Mouse (Mus musculus): ENCODE results near the gene Gm13288.
"Not testable (repeated sequence)": the region's sequence is repeated elsewhere in the genome, so short reads cannot be mapped to it uniquely, and the experiment has no call there.

Gm13288 gene

GRCm38 (mm10) chr4:88805231-88805630 lies at the start of gene Gm13288:
TSS of gene Gm13288 (plus strand) at chr4:88805531.
- not testable (repeated sequence) for DNase-seq

- peak; percentile 46 for DNase-seq
Measured at GRCm38 (mm10) chr4:88756581-88757513, 48.5 kb upstream of the Gm13288 start.

DNA sequence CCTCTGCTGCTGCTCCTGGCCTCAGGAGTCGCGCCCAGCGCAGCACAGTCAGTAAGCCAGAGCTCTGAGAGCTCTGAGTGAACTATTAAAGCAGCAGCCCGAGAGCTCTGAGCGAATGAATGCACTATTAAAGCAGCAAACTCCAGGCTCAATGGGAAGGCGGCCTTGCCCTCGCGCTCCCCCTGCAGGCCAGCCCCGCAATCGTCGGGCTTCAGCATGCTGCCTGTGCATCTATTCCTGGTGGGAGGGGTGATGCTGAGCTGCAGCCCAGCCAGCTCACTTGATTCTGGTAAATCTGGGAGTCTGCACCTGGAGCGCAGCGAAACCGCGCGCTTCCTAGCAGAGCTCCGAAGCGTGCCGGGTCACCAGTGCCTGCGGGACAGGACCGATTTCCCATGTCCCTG lies 47.7 kb upstream of the Gm13288 start:
- DNase-seq = peak; percentile 96

DNA sequence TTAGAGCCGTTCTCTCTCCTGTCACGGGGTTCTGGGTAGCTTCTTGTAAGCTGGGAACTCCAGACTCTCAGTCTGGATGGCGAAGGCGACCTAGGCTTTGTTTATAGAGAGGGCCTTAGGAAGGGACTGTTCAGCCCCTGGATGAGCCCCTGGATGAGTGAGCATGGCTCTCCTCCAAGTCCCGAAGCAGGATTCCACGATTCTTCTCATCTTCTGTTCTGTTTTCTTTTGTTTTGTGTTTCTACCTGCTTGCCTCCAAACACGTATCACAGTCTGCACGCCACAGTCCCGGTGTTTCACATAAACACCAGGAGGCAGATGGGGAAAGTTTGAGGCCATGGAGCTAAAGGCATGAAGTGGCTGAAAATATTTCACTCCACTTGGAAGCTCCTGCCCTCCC lies 46.6 kb upstream of the Gm13288 start:
- DNase-seq = peak; percentile 55

DNA sequence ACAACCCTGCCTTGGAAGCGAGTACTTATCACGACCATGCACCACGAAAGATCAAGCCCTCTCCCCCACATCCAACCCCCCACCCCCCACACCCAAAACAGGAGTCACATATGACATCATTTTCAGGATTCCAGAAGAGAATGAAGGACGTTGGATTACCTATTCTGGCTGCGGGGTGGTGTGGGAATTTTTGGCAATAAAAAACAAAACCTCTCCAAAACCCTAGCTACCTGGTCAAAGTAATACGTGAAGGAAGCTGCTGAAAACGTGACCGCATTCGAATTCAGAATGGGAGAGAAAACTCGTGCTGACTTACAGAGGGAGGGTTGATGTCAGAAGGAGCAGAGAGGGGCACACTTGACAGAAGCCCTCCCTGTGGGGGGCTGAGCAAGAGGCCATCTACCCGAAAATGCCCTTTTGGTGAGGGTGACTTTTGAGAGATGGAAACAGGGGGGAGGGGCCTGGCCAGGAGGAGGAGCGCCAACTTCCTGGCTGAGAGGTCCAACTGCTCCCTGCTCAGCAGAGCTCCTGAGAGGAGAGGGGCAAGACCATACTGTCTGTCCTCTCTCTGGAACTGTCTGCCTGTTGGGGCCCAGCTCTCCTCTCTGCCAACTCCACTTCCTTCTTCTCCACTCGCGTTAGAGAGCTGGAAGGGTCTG lies 45.6 kb upstream of the Gm13288 start, which contains the start of gene Gm13283:
TSS of gene Gm13283 (plus strand) at position 510 of the 659 bp plus-strand sequence.
- peak; percentile 81 for DNase-seq

GRCm38 (mm10) chr4:88760431-88760830 lies 44.9 kb upstream of the Gm13288 start:
- peak; percentile 80 for DNase-seq

- DNase-seq = peak; percentile 89
Measured at GRCm38 (mm10) chr4:88761776-88762175, 43.6 kb upstream of the Gm13288 start.

DNA sequence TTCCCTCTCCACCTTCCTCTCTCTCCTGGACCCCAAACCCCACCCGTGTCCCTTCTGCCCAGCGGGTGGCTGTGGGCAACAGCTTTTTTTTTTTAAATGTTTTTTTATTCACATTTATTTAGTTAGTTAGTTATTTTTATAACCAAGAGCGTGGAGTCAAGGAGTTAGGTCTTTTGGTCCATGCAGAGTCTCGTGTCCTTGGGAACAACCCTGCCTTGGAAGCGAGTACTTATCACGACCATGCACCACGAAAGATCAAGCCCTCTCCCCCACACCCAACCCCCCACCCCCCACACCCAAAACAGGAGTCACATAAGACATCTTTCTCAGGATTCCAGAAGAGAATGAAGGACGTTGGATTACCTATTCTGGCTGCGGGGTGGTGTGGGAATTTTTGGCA lies 43.0 kb upstream of the Gm13288 start:
- DNase-seq = peak; percentile 58

- peak; percentile 68 for DNase-seq
Measured at GRCm38 (mm10) chr4:88763384-88764018, 41.8 kb upstream of the Gm13288 start.

- DNase-seq = not testable (repeated sequence)
Measured at GRCm38 (mm10) chr4:88773534-88773933, 31.8 kb upstream of the Gm13288 start, which contains the start of gene Gm13290. TSS of gene Gm13290 (plus strand) at chr4:88773834.

DNA sequence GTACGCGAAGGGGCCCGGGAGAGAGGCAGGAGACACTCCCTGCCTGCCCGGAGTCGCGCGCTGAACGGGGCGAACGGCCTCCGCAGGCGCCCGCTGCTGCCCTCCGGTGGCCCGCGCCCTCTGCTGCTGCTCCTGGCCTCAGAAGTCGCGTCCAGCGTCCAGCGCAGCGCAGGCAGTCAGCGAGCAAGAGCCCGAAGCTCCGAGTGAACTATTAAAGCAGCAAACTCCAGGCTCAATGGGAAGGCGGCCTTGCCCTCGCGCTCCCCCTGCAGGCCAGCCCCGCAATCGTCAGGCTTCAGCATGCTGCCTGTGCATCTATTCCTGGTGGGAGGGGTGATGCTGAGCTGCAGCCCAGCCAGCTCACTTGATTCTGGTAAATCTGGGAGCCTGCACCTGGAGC lies 28.7 kb upstream of the Gm13288 start, which contains the start of gene Gm13289:
TSS of gene Gm13289 (plus strand) at position 301 of the 400 bp plus-strand sequence.
- DNase-seq = not testable (repeated sequence)

- DNase-seq = not testable (repeated sequence)
Measured at GRCm38 (mm10) chr4:88779550-88779949, 25.8 kb upstream of the Gm13288 start, which contains the start of gene Gm13272. TSS of gene Gm13272 (plus strand) at chr4:88779850.

GRCm38 (mm10) chr4:88780320-88780719 lies 25.0 kb upstream of the Gm13288 start:
- peak; percentile 44 for DNase-seq

DNA sequence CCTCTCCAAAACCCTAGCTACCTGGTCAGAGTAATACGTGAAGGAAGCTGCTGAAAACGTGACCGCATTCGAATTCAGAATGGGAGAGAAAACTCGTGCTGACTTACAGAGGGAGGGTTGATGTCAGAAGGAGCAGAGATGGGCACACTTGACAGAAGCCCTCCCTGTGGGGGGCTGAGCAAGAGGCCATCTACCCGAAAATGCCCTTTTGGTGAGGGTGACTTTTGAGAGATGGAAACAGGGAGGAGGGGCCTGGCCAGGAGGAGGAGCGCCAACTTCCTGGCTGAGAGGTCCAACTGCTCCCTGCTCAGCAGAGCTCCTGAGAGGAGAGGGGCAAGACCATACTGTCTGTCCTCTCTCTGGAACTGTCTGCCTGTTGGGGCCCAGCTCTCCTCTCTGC lies 23.5 kb upstream of the Gm13288 start, which contains the start of gene Ifnz:
TSS of gene Ifnz (plus strand) at position 301 of the 400 bp plus-strand sequence.
- not testable (repeated sequence) for DNase-seq

GRCm38 (mm10) chr4:88782335-88782734 lies 23.0 kb upstream of the Gm13288 start:
- DNase-seq = not testable (repeated sequence)

- DNase-seq = not testable (repeated sequence)
Measured at GRCm38 (mm10) chr4:88785409-88785808, 19.9 kb upstream of the Gm13288 start, which contains the start of gene Gm13276. TSS of gene Gm13276 (plus strand) at chr4:88785709.

GRCm38 (mm10) chr4:88788402-88788801 lies 16.9 kb upstream of the Gm13288 start, which contains the start of gene Gm13277:
TSS of gene Gm13277 (plus strand) at chr4:88788632.
- peak; percentile 75 for DNase-seq

DNA sequence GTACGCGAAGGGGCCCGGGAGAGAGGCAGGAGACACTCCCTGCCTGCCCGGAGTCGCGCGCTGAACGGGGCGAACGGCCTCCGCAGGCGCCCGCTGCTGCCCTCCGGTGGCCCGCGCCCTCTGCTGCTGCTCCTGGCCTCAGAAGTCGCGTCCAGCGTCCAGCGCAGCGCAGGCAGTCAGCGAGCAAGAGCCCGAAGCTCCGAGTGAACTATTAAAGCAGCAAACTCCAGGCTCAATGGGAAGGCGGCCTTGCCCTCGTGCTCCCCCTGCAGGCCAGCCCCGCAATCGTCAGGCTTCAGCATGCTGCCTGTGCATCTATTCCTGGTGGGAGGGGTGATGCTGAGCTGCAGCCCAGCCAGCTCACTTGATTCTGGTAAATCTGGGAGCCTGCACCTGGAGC lies 14.1 kb upstream of the Gm13288 start, which contains the start of gene Gm13278:
TSS of gene Gm13278 (plus strand) at position 301 of the 400 bp plus-strand sequence.
- not testable (repeated sequence) for DNase-seq

DNA sequence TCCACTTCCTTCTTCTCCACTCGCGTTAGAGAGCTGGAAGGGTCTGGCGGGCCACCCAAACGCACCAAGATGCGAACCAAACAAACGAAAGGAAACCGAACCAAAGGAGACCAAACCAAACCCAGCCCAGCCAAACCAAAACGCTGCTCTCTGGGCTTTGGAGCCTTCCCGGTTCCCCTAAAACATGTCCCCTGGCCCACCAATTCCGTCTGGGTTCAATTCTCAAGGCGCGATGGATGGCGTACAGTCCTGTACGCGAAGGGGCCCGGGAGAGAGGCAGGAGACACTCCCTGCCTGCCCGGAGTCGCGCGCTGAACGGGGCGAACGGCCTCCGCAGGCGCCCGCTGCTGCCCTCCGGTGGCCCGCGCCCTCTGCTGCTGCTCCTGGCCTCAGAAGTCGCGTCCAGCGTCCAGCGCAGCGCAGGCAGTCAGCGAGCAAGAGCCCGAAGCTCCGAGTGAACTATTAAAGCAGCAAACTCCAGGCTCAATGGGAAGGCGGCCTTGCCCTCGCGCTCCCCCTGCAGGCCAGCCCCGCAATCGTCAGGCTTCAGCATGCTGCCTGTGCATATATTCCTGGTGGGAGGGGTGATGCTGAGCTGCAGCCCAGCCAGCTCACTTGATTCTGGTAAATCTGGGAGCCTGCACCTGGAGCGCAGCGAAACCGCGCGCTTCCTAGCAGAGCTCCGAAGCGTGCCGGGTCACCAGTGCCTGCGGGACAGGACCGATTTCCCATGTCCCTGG lies 11.2 kb upstream of the Gm13288 start, which contains the start of gene Gm13275:
TSS of gene Gm13275 (plus strand) at position 552 of the 740 bp plus-strand sequence.
- DNase-seq = peak; percentile 82

- not testable (repeated sequence) for DNase-seq
Measured at GRCm38 (mm10) chr4:88797097-88797496, 8.2 kb upstream of the Gm13288 start, which contains the start of gene Gm13279. TSS of gene Gm13279 (plus strand) at chr4:88797397.

- not testable (repeated sequence) for DNase-seq
Measured at GRCm38 (mm10) chr4:88799365-88799764, 6.0 kb upstream of the Gm13288 start, which contains the start of gene Gm13285. TSS of gene Gm13285 (plus strand) at chr4:88799665.
